Mouse (Mus musculus) G1E (cell line): Measurements from ENCODE around the gene Deaf1. TPM values are rescaled to one million over a fixed set of nuclear protein-coding genes. Genes with fewer than 3 reads are reported as not detected.

ENCODE experiments used
- ATAC-seq: 2 replicates; pipeline ENCODE4 v1.8.0; 2016; ENCODE audit warnings: mild to moderate bottlenecking; ENCODE audit not compliant: insufficient number of reproducible peaks, poor library complexity, low FRiP score, severe bottlenecking; ENCODE audit errors: extremely low read depth
- DNase-seq: peaks from one replicate; pipeline ENCODE4 v3.0.0; 2012; ENCODE audit warnings: low spot score
- H3K27me3 ChIP-seq: 2 replicates; pipeline ENCODE4 v1.6.1; 2012; ENCODE audit warnings: mild to moderate bottlenecking, low read length, inconsistent platforms; ENCODE audit not compliant: insufficient read depth
- H3K36me3 ChIP-seq: replicated peaks from 2 replicates; pipeline ENCODE3; 2012; ENCODE audit warnings: mild to moderate bottlenecking, inconsistent platforms
- H3K4me1 ChIP-seq: 2 replicates; pipeline ENCODE4 v1.6.1; 2012; ENCODE audit warnings: low read depth, low read length, inconsistent platforms, mixed read lengths; ENCODE audit not compliant: insufficient read depth
- H3K4me3 ChIP-seq: 2 replicates; pipeline ENCODE4 v1.5.1; 2012; ENCODE audit warnings: low read depth, mild to moderate bottlenecking, inconsistent platforms, low read length, moderate library complexity, mixed read lengths
- H3K9me3 ChIP-seq: replicated peaks from 2 replicates; pipeline ENCODE4 v1.6.1; 2012; ENCODE audit warnings: inconsistent platforms
- CTCF ChIP-seq: IDR thresholded peaks from 2 replicates; pipeline ENCODE4 v1.5.1; 2012; ENCODE audit warnings: low read depth, low read length, inconsistent platforms, mixed read lengths
- GATA1 ChIP-seq: IDR thresholded peaks from 2 replicates; pipeline ENCODE4 v1.6.1; 2012; ENCODE audit warnings: borderline replicate concordance, low read length, inconsistent platforms, mixed read lengths
- GATA2 ChIP-seq: IDR thresholded peaks from 2 replicates; pipeline ENCODE4 v1.6.1; 2012; ENCODE audit warnings: low read depth, low read length, inconsistent platforms, borderline replicate concordance
- POLR2AphosphoS5 ChIP-seq: IDR thresholded peaks from 2 replicates; pipeline ENCODE4 v1.6.1; 2012; ENCODE audit warnings: low read depth, low read length, inconsistent platforms; ENCODE audit not compliant: insufficient replicate concordance
- TAL1 ChIP-seq: conservative IDR thresholded peaks from 2 replicates; pipeline ENCODE4 v1.6.1; 2012; ENCODE audit warnings: low read depth, low read length, inconsistent platforms, mixed read lengths
- polyA plus RNA-seq: library from polyadenylated mRNA; stranded (reverse); fragments of >175 nt; gene quantifications from 2 replicates; pipeline ENCODE4 v1.2.3, GENCODE M21; 2012
- total RNA-seq, 2 experiments: library from RNA; stranded (forward) in 1 of 2; stranded (reverse) in 1 of 2; fragments of 200-1000 nt in 1 of 2; fragments of >200 nt in 1 of 2; fragmentation: Nextera tagmentation in 1 of 2; gene quantifications; 2 replicates each; pipeline ENCODE4 v1.2.3; 2014 to 2017

Gene Deaf1
- total and polyA plus RNA-seq, 3 experiments = 27.0 to 55.8 (median 41.2) TPM

- no peak for TF ChIP-seq CTCF
- no peak for TF ChIP-seq TAL1
- TF ChIP-seq GATA1 = no peak
- no peak for TF ChIP-seq GATA2
- no peak for TF ChIP-seq POLR2AphosphoS5
- Histone ChIP-seq H3K4me3 (no peak overlapping the region), H3K4me1 (peaks cover 30% of the 10 kb centered on the region), H3K27me3 (peaks cover 44% of the 10 kb centered on the region), H3K36me3 (peaks cover 13% of the 10 kb centered on the region), H3K9me3 (no peaks in the 10 kb centered on the region)
- DNase-seq (no peak), ATAC-seq (no peak)
Measured at GRCm38 (mm10) chr7:141269273-141269545, 58.3 kb downstream of the Deaf1 start.

DNA sequence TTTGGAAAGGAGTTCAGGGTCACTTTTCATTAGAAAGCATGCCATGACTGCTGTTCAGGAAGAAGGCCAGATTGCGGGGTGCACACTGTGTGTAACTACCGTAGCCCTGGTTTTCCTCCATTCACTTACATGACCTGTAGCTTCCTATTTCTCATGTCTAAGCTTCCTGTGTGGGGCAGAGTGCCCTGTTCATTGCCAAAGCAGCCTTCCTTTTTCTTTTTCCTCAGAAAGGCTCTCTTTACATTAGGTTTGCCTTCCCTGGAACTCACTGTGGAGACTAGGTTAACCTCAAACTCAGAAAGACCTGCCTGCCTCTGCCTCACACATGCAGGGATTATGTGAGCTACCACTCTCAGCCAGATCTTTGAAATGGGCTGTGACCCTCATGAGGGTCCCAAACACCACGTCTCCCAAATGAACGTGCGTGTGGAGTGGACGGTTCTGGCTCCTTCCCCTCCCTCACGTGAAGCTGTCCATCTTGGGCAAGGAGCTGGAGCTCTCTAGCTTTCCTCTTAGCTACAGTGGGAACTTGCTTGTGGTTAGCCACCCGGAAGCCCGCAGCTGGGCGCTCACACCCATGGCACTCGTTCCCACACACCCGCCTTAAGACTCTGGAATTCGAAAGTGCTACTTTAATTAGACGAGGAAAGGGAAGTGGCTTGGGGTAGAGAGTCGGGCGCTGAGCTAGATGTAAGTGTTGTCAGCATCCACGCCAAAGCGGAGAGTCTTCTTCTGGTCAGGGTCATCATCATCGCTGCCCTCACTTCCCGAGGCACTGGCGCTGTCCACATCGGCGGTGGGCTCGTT is 58.8 kb downstream of the Deaf1 start:
- ATAC-seq = no peak

GRCm38 (mm10) chr7:141265739-141266561 is 61.5 kb downstream of the Deaf1 start, which contains the start of gene Irf7:
TSS of gene Irf7 (minus strand) at chr7:141266481.
- Histone ChIP-seq H3K4me1 (peaks cover 48% of the 10 kb centered on the region), H3K36me3 (peaks cover 46% of the 10 kb centered on the region), H3K4me3 (peak within 1 kb of the TSS; percentile 76), H3K27me3 (peaks cover 13% of the 10 kb centered on the region), H3K9me3 (no peaks in the 10 kb centered on the region)
- peak; percentile 69; the same call in 1 of the 2 replicates for ATAC-seq
- peak; percentile 75 for DNase-seq
- TF ChIP-seq POLR2AphosphoS5 = peak; percentile 33; the same call in 1 of the 2 replicates
- no peak for TF ChIP-seq GATA1

More for the DNA sequence above, 58.8 kb downstream of the Deaf1 start:
- H3K9me3 ChIP-seq = no peaks in the 10 kb centered on the region
- DNase-seq = no peak
- H3K36me3 ChIP-seq = peaks cover 19% of the 10 kb centered on the region
- peaks cover 39% of the 10 kb centered on the region for H3K27me3 ChIP-seq
- no peak for TF ChIP-seq TAL1
- TF ChIP-seq POLR2AphosphoS5 = no peak
- H3K4me3 ChIP-seq = no peak overlapping the region
- peaks cover 35% of the 10 kb centered on the region for H3K4me1 ChIP-seq

DNA sequence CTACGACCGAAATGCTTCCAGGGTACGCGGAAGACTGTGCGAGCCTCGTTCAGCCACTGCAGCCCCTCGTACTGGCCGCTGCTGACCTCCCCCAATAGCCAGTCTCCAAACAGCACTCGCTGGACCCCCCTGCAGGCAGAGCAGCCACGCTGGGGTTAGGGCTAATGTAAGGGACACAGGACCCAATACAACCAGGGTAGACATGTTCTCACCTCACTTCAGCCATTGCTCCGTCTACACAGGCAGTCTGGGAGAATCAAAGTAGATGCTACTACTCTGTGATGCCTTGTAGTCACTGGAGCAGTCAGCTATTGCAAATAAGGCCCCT is 62.1 kb downstream of the Deaf1 start:
- no peak for TF ChIP-seq GATA1
- TF ChIP-seq GATA2 = no peak
- TF ChIP-seq POLR2AphosphoS5 = no peak
- no peak for TF ChIP-seq TAL1
- no peak for TF ChIP-seq CTCF
- no peaks in the 10 kb centered on the region for H3K9me3 ChIP-seq
- ATAC-seq = no peak
- H3K4me1 ChIP-seq = peaks cover 48% of the 10 kb centered on the region
- H3K36me3 ChIP-seq = peaks cover 52% of the 10 kb centered on the region
- no peak for DNase-seq
- H3K4me3 ChIP-seq = peak overlapping the region; percentile 76; the same call in 1 of the 2 replicates
- H3K27me3 ChIP-seq = peaks cover 13% of the 10 kb centered on the region; the same call in 1 of the 2 replicates

GRCm38 (mm10) chr7:141264761-141265410 is 62.6 kb downstream of the Deaf1 start:
- H3K4me3 ChIP-seq = peak overlapping the region; percentile 76; the same call in 1 of the 2 replicates
- peaks cover 57% of the 10 kb centered on the region for H3K36me3 ChIP-seq
- DNase-seq (no peak), ATAC-seq (no peak)
- H3K4me1 ChIP-seq = peaks cover 48% of the 10 kb centered on the region
- TF ChIP-seq GATA2 = no peak
- no peak for TF ChIP-seq TAL1
- TF ChIP-seq POLR2AphosphoS5 = no peak
- no peak for TF ChIP-seq GATA1
- no peak for TF ChIP-seq CTCF
- no peaks in the 10 kb centered on the region for H3K9me3 ChIP-seq
- H3K27me3 ChIP-seq = peaks cover 13% of the 10 kb centered on the region; the same call in 1 of the 2 replicates
